Mouse (Mus musculus) central nervous system, embryonic 14 days (tissue): ENCODE data around the gene Klhdc8a. TPM values are rescaled to one million over a fixed set of nuclear protein-coding genes. Genes with fewer than 3 reads are reported as not detected.

Experiments
- polyA plus RNA-seq: library from polyadenylated mRNA; depleted of rRNA; stranded (reverse); fragments of >200 nt; gene quantifications from 2 replicates; pipeline ENCODE4 v1.2.3, GENCODE M21; 2012; rRNA removed

Gene Klhdc8a
- 4.6 and 5.0 TPM in 2 replicates for polyA plus RNA-seq

DNA sequence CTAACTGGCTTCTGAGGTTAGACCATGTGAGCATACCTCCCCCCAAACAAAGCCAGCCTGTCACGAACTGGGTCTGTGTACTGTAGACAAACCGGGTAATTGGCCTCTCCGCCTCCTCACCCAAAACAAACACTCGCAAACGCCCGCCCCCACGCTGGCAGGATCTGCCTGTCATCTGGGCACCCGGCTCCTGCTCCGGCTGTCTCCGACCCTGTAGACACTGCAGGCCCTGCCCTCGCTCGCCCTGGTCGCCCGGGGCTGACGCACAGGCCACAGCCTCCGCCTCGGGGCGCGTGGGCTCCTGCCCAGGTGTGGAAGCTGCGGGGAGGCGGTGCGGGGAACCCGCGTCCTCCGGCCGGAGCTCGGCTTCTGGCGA is at the start of gene Klhdc8a:
Gene Klhdc8a, plus strand, starts transcription at position 202 of the 376 bp plus-strand sequence.

DNA sequence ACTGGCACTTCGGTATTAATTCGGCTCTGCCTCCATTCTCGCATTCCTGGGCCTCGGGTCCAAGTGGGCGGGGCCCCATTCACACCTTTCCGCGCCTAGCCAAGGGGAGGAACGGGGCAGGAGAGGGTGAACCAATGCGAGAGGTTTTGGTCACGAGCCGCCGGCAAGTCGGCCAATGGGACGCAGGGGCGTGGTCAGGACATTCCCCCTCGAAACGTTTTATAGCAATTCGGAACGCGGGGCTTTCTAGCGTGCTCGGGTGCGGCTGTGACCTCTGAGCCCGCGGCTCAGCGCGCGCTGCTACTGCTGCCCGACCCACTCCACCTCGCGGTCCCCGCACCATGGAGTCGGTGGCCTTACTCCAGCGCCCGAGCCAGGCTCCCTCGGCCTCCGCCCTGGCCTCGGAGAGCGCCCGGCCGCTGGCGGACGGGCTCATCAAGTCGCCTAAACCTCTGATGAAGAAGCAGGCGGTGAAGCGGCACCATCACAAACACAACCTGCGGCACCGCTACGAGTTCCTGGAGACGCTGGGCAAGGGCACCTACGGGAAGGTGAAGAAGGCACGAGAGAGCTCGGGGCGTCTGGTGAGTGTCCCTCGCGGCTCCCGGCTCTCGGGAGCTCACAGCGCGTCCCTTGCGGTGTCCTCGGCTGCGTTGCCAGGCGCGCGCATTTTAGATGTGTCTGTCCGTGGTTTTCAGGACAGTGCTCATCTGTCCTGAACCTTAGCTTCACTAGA is 17.6 kb downstream of the Klhdc8a start, which contains the start of gene Nuak2:
Gene Nuak2, plus strand, starts transcription at position 238 of the 736 bp plus-strand sequence.

Other genes with a start within 250 kb of the Klhdc8a start
- gene Mfsd4a, start 230.6 kb upstream of the Klhdc8a start, polyA plus RNA-seq = 1.3 TPM in 2 replicates
- gene Cdk18, start 158.9 kb upstream of the Klhdc8a start, polyA plus RNA-seq = 1.1 and 2.1 TPM in 2 replicates
- 17.9 and 25.1 TPM in 2 replicates for gene Lemd1, start 107.2 kb upstream of the Klhdc8a start, polyA plus RNA-seq
- 15.0 and 18.1 TPM in 2 replicates for gene AC124108.1, start 107.2 kb upstream of the Klhdc8a start, polyA plus RNA-seq
- gene Gm10188, start 68.9 kb upstream of the Klhdc8a start, polyA plus RNA-seq = not detected in 2 replicates
- gene Nuak2, start 17.5 kb downstream of the Klhdc8a start, polyA plus RNA-seq = 19.3 and 19.9 TPM in 2 replicates
- gene Tmcc2, start 92.7 kb downstream of the Klhdc8a start, polyA plus RNA-seq = 42.0 and 45.1 TPM in 2 replicates
- 13.2 and 14.1 TPM in 2 replicates for gene Dstyk, start 118.9 kb downstream of the Klhdc8a start, polyA plus RNA-seq
- gene Rbbp5, start 178.7 kb downstream of the Klhdc8a start, polyA plus RNA-seq = 48.7 and 52.2 TPM in 2 replicates
- 1.9 and 2.5 TPM in 2 replicates for gene Tmem81, start 207.6 kb downstream of the Klhdc8a start, polyA plus RNA-seq
- gene Cntn2, start 244.6 kb downstream of the Klhdc8a start, polyA plus RNA-seq = 75.5 and 115 TPM in 2 replicates